Mouse (Mus musculus): ENCODE results near the gene Slc24a3. TPM values are rescaled to one million over a fixed set of nuclear protein-coding genes. Genes with fewer than 3 reads are reported as not detected.
A peak's percentile ranks its signal among the peaks of the same experiment; 100 is the strongest.

Gene Slc24a3
- polyA plus RNA-seq, 1 experiment from 2014 or later: 3.2 TPM

- H3K4me3 ChIP-seq: peak overlapping the region; percentile 61
- H3K36me3 ChIP-seq: no peaks in the 10 kb centered on the region
- H3K27me3 ChIP-seq: peaks cover 18% of the 10 kb centered on the region
- peaks cover 22% of the 10 kb centered on the region for H3K4me1 ChIP-seq
- H3K27ac ChIP-seq (replicated peaks): peak overlapping the region; percentile 20; the same call in 1 of the 2 replicates
- 6% methylated on average over 23 of the region's 23 CpGs for WGBS
- H3K9ac ChIP-seq (replicated peaks): peak overlapping the region; percentile 59
- ATAC-seq (ENCODE audit: low FRiP score, low read depth): peak; percentile 59
- peak overlapping the region; percentile 77 for H3K4me2 ChIP-seq (replicated peaks)
- 0 out of 2 replicates have a peak, but pooled peaks cover 3% of the 10 kb centered on the region for H3K9me3 ChIP-seq
Observed at GRCm38 (mm10) chr2:145674496-145675141, 507.1 kb downstream of the Slc24a3 start.

DNA sequence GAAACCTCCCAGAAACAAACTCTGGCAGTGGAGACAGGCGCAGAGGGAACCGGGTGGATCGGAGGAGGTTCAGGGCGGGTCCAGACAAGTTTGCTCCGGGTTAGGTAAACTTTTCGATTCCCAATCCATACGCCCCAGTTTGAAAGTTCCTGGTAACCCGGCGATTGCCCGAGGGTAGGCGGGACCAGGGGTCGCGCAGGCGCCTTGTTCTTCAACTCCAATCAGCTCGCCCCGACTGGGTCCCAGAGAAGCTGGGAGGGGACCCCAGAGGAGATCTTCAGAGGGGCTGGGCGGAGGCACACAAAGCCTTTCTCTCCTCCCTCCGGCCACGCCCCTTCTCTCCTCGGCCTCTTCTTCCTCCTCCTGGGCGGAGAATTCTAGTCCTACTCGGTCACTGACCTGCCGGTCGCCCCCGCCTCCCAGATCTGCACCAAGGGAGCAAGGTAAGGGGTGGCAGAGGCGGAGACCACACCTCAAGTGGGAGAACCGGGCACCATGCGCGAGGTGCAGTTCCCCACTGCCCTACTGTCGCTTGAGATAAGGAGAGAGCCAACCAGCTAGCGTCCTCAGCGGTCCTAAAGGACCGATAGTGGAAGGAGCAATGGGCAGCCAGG lies 507.7 kb downstream of the Slc24a3 start, which contains the start of gene Rin2:
Rin2 (plus strand) TSS at position 74 of the 614 bp plus-strand sequence.
- H3K27me3 ChIP-seq: peaks cover 18% of the 10 kb centered on the region
- peak within 1 kb of the TSS; percentile 77 for H3K4me2 ChIP-seq (replicated peaks)
- H3K9ac ChIP-seq (replicated peaks): peak within 1 kb of the TSS; percentile 59
- WGBS: under 1% methylated on average over 33 of the region's 33 CpGs
- H3K9me3 ChIP-seq: 0 out of 2 replicates have a peak, but pooled peaks cover 3% of the 10 kb centered on the region
- peaks cover 22% of the 10 kb centered on the region for H3K4me1 ChIP-seq
- H3K4me3 ChIP-seq: peak within 1 kb of the TSS; percentile 61
- ATAC-seq (ENCODE audit: low FRiP score, low read depth): peak; percentile 87
- peak within 1 kb of the TSS; percentile 20; the same call in 1 of the 2 replicates for H3K27ac ChIP-seq (replicated peaks)
- H3K36me3 ChIP-seq: no peaks in the 10 kb centered on the region

GRCm38 (mm10) chr2:145675756-145676543 lies 508.4 kb downstream of the Slc24a3 start:
- H3K4me1 ChIP-seq: peaks cover 22% of the 10 kb centered on the region
- peak overlapping the region; percentile 59 for H3K9ac ChIP-seq (replicated peaks)
- H3K36me3 ChIP-seq: no peaks in the 10 kb centered on the region
- WGBS: 10% methylated on average over 27 of the region's 27 CpGs
- peak; percentile 54 for ATAC-seq (ENCODE audit: low FRiP score, low read depth)
- peak overlapping the region; percentile 77 for H3K4me2 ChIP-seq (replicated peaks)
- H3K27me3 ChIP-seq: peaks cover 18% of the 10 kb centered on the region
- H3K9me3 ChIP-seq: 0 out of 2 replicates have a peak, but pooled peaks cover 3% of the 10 kb centered on the region
- H3K4me3 ChIP-seq: peak overlapping the region; percentile 61
- H3K27ac ChIP-seq (replicated peaks): 0 out of 2 replicates have a peak overlapping the region, but pooled peaks have one; percentile 15

- no peak overlapping the region for H3K9ac ChIP-seq (replicated peaks)
- no peak overlapping the region for H3K27ac ChIP-seq (replicated peaks)
- no peak for ATAC-seq (ENCODE audit: low FRiP score, low read depth)
- H3K4me1 ChIP-seq: peaks cover 22% of the 10 kb centered on the region
- H3K4me2 ChIP-seq (replicated peaks): peak overlapping the region; percentile 77
- 67% methylated on average over 3 of the region's 3 CpGs for WGBS
- no peak overlapping the region for H3K4me3 ChIP-seq
- H3K36me3 ChIP-seq: no peaks in the 10 kb centered on the region
- peaks cover 18% of the 10 kb centered on the region for H3K27me3 ChIP-seq
- 0 out of 2 replicates have a peak, but pooled peaks cover 3% of the 10 kb centered on the region for H3K9me3 ChIP-seq
Observed at GRCm38 (mm10) chr2:145676544-145676925, 509.0 kb downstream of the Slc24a3 start.

DNA sequence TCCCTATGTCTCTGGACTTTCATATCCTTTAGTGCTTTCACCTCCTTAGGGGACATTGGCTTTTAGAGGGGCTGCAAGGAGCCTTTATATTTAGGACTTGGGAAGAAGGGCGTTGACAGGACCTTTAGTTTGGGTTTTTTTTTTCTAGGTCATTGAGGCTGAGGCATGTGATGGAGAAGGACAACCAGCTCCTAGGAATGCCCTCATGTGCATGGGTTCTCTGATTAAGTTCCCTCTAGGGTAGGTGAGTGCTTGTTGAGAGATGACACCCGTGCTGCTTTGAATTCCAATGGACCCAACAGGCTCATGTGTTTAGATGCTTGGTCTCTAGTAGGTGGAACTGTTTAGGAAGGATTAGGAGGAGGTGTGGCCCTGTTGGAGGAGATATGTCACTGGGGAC lies 509.4 kb downstream of the Slc24a3 start:
- H3K27ac ChIP-seq (replicated peaks): no peak overlapping the region
- no peak for ATAC-seq (ENCODE audit: low FRiP score, low read depth)
- no peaks in the 10 kb centered on the region for H3K36me3 ChIP-seq
- H3K4me3 ChIP-seq: no peak overlapping the region
- H3K9ac ChIP-seq (replicated peaks): no peak overlapping the region
- H3K9me3 ChIP-seq: 0 out of 2 replicates have a peak, but pooled peaks cover 3% of the 10 kb centered on the region
- H3K4me2 ChIP-seq (replicated peaks): no peak overlapping the region
- WGBS: 82% methylated on average over 2 of the region's 2 CpGs
- H3K27me3 ChIP-seq: peaks cover 18% of the 10 kb centered on the region
- H3K4me1 ChIP-seq: peaks cover 22% of the 10 kb centered on the region

DNA sequence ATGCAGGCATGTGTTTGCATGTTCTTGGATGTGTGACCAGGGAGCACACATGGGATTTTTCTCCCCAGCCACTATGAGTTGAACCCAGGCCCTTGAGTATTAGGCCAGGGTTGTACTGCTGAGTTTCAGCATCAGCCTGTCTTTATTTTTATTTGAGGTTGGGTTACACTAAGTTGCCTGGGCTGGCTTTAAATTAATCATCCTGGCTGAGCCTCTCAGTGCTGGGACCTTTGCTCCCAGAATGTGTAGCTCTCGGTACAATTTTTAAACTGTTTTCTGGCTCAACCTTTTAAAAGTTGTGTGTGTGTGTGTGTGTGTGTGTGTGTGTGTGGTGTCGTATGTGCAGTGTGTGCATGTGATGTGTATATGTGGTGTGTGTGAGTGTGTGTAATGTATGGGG lies 512.6 kb downstream of the Slc24a3 start:
- no peaks in the 10 kb centered on the region for H3K36me3 ChIP-seq
- ATAC-seq (ENCODE audit: low FRiP score, low read depth): no peak
- H3K4me3 ChIP-seq: no peak overlapping the region
- H3K9ac ChIP-seq (replicated peaks): no peak overlapping the region
- H3K4me1 ChIP-seq: peaks cover 10% of the 10 kb centered on the region; the same call in 1 of the 2 replicates
- no peak overlapping the region for H3K27ac ChIP-seq (replicated peaks)
- H3K9me3 ChIP-seq: 0 out of 2 replicates have a peak, but pooled peaks cover 3% of the 10 kb centered on the region
- no peak overlapping the region for H3K4me2 ChIP-seq (replicated peaks)
- H3K27me3 ChIP-seq: peaks cover 14% of the 10 kb centered on the region
- WGBS: 89% methylated on average over 2 of the region's 2 CpGs

DNA sequence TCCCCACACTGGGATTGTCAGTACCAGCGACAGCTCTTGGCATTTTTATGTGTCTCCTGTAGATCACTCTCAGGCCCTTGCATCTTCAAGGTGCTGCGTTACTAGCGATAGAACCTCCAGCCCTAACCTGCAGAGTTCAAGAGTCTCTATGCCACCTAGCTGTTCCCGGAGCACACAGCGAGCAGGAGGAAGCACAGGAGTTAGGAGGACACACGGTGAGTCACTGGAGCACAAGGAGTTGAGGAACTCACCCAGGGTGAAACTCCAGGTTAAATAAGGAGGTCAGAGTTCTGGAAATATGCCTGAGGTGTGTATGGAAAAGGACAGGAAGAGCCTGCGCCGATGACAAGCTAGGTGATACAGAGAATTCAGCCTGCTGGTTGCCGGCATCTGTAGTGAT lies 513.2 kb downstream of the Slc24a3 start:
- peaks cover 13% of the 10 kb centered on the region for H3K27me3 ChIP-seq
- 86% methylated on average over 9 of the region's 9 CpGs for WGBS
- no peak overlapping the region for H3K4me2 ChIP-seq (replicated peaks)
- no peaks in the 10 kb centered on the region for H3K36me3 ChIP-seq
- H3K4me1 ChIP-seq: peaks cover 9% of the 10 kb centered on the region; the same call in 1 of the 2 replicates
- ATAC-seq (ENCODE audit: low FRiP score, low read depth): no peak
- H3K9ac ChIP-seq (replicated peaks): no peak overlapping the region
- H3K27ac ChIP-seq (replicated peaks): no peak overlapping the region
- H3K9me3 ChIP-seq: 0 out of 2 replicates have a peak, but pooled peaks cover 3% of the 10 kb centered on the region
- H3K4me3 ChIP-seq: no peak overlapping the region

- no peaks in the 10 kb centered on the region for H3K36me3 ChIP-seq
- H3K9ac ChIP-seq (replicated peaks): no peak overlapping the region
- WGBS: 84% methylated on average over 4 of the region's 4 CpGs
- no peak overlapping the region for H3K4me3 ChIP-seq
- no peak for ATAC-seq (ENCODE audit: low FRiP score, low read depth)
- H3K27me3 ChIP-seq: peaks cover 4% of the 10 kb centered on the region; the same call in 1 of the 2 replicates
- no peak overlapping the region for H3K4me2 ChIP-seq (replicated peaks)
- 0 out of 2 replicates have a peak, but pooled peaks cover 4% of the 10 kb centered on the region for H3K4me1 ChIP-seq
- H3K9me3 ChIP-seq: 0 out of 2 replicates have a peak, but pooled peaks cover 3% of the 10 kb centered on the region
- no peak overlapping the region for H3K27ac ChIP-seq (replicated peaks)
Observed at GRCm38 (mm10) chr2:145681626-145682025, 514.1 kb downstream of the Slc24a3 start.

DNA sequence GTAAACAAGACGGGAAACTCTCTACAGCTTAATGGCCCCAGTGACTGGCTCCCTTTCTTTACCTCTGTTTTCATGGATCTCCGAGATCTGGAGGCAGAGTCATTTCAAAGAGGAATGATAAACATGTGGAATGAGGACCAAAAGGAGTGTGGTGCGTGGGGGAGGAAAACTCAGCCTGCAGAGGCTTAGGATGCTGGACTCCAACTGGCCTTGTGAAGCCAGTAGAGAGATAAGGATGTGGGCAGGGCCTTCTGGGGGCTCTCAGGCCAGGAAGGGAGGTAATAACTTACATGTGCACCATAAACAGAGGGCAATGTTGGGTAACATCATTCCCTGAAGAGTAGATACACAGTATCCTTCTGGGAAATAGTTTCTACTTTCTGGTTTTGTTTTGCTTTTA lies 515.4 kb downstream of the Slc24a3 start:
- no peak overlapping the region for H3K27ac ChIP-seq (replicated peaks)
- H3K27me3 ChIP-seq: no peaks in the 10 kb centered on the region
- no peak overlapping the region for H3K4me3 ChIP-seq
- ATAC-seq (ENCODE audit: low FRiP score, low read depth): no peak
- H3K9me3 ChIP-seq: no peaks in the 10 kb centered on the region
- no peaks in the 10 kb centered on the region for H3K36me3 ChIP-seq
- 65% methylated on average over 3 of the region's 3 CpGs for WGBS
- H3K4me2 ChIP-seq (replicated peaks): no peak overlapping the region
- 0 out of 2 replicates have a peak, but pooled peaks cover 4% of the 10 kb centered on the region for H3K4me1 ChIP-seq
- no peak overlapping the region for H3K9ac ChIP-seq (replicated peaks)

DNA sequence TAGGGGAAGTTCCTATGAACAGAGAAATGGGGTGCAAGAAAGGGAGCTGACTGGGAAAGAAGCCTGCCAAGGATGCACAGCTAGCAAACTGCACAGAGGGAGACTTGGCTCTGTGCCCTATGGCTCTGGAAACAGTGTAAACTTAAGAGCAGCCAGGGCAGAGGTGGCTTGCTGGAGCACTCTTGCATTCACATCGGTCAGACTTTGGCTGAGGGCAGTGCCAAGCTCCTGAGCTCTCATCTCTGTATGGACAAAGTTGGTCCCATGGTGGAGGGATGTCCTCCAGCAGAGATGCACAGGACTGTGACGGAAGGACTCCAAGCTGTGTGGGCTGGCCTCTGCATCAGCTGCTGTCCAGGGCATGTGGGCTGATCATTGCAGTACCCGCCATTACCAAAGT lies 516.0 kb downstream of the Slc24a3 start:
- no peak for ATAC-seq (ENCODE audit: low FRiP score, low read depth)
- H3K4me3 ChIP-seq: no peak overlapping the region
- no peaks in the 10 kb centered on the region for H3K27me3 ChIP-seq
- H3K4me2 ChIP-seq (replicated peaks): no peak overlapping the region
- H3K9me3 ChIP-seq: no peaks in the 10 kb centered on the region
- no peak overlapping the region for H3K9ac ChIP-seq (replicated peaks)
- H3K27ac ChIP-seq (replicated peaks): no peak overlapping the region
- no peaks in the 10 kb centered on the region for H3K36me3 ChIP-seq
- 0 out of 2 replicates have a peak, but pooled peaks cover 3% of the 10 kb centered on the region for H3K4me1 ChIP-seq
- WGBS: 92% methylated on average over 3 of the region's 3 CpGs

GRCm38 (mm10) chr2:145684151-145684550 lies 516.6 kb downstream of the Slc24a3 start:
- no peak overlapping the region for H3K4me2 ChIP-seq (replicated peaks)
- H3K27me3 ChIP-seq: no peaks in the 10 kb centered on the region
- no peak for ATAC-seq (ENCODE audit: low FRiP score, low read depth)
- H3K9ac ChIP-seq (replicated peaks): no peak overlapping the region
- no peaks in the 10 kb centered on the region for H3K9me3 ChIP-seq
- no peaks in the 10 kb centered on the region for H3K4me1 ChIP-seq
- H3K4me3 ChIP-seq: no peak overlapping the region
- 88% methylated on average over 1 of the region's 1 CpGs for WGBS
- no peak overlapping the region for H3K27ac ChIP-seq (replicated peaks)
- H3K36me3 ChIP-seq: no peaks in the 10 kb centered on the region

Measured in midbrain, embryonic 12.5 days (tissue).